Mouse (Mus musculus) limb, embryonic 12.5 days (tissue): ENCODE measurements around the gene Ubash3b. TPM values are rescaled to one million over a fixed set of nuclear protein-coding genes. Genes with fewer than 3 reads are reported as not detected.

Source experiments
- ATAC-seq: fragments of 200-750 bp; cut with Nextera tagmentation; 2 replicates; pipeline ENCODE4 v1.8.0; 2017; ENCODE audit warnings: low read depth, moderate TSS enrichment; ENCODE audit not compliant: insufficient number of reproducible peaks, insufficient read depth, low FRiP score, low TSS enrichment
- H3K27ac ChIP-seq: fragments of 300-500 bp; sonication (generic); 2 replicates; pipeline ENCODE4 v1.5.1; 2016; ENCODE audit warnings: mild to moderate bottlenecking, moderate library complexity
- H3K27me3 ChIP-seq: fragments of 300-500 bp; sonication (generic); 2 replicates; pipeline ENCODE4 v1.6.1; 2016; ENCODE audit warnings: mild to moderate bottlenecking, moderate library complexity
- H3K36me3 ChIP-seq: fragments of 300-500 bp; sonication (generic); 2 replicates; pipeline ENCODE4 v1.6.1; 2016; ENCODE audit warnings: mild to moderate bottlenecking, moderate library complexity
- H3K4me1 ChIP-seq: fragments of 300-500 bp; sonication (generic); replicated peaks from 2 replicates; pipeline ENCODE4 v1.6.1; 2016
- H3K4me2 ChIP-seq: fragments of 300-500 bp; sonication (generic); 2 replicates; pipeline ENCODE4 v1.6.1; 2016; ENCODE audit warnings: mild to moderate bottlenecking, moderate library complexity
- H3K4me3 ChIP-seq: fragments of 300-500 bp; sonication (generic); replicated peaks from 2 replicates; pipeline ENCODE4 v1.5.1; 2016; ENCODE audit warnings: mild to moderate bottlenecking
- H3K9ac ChIP-seq: fragments of 300-500 bp; sonication (generic); replicated peaks from 2 replicates; pipeline ENCODE4 v1.6.1; 2016; ENCODE audit warnings: mild to moderate bottlenecking, moderate library complexity
- H3K9me3 ChIP-seq: fragments of 300-500 bp; sonication (generic); 2 replicates; pipeline ENCODE4 v1.6.1; 2016; ENCODE audit warnings: mild to moderate bottlenecking, moderate library complexity
- WGBS: fragments of 180-500 bp; shearing (Covaris S2); methylation state at CpG from one replicate; pipeline ENCODE4 v1.1.7; 2016; 5-methylcytosine and 5-hydroxymethylcytosine counted together
- polyA plus RNA-seq: library from polyadenylated mRNA; unstranded; fragments of >200 nt; fragmentation: Nextera tagmentation; extraction: Ambion mirVana; gene quantifications from 2 replicates; pipeline ENCODE4 v1.2.1, GENCODE M21; 2016

Ubash3b gene
- polyA plus RNA-seq, 1 experiment from 2014 or later, result 6.5 TPM

DNA sequence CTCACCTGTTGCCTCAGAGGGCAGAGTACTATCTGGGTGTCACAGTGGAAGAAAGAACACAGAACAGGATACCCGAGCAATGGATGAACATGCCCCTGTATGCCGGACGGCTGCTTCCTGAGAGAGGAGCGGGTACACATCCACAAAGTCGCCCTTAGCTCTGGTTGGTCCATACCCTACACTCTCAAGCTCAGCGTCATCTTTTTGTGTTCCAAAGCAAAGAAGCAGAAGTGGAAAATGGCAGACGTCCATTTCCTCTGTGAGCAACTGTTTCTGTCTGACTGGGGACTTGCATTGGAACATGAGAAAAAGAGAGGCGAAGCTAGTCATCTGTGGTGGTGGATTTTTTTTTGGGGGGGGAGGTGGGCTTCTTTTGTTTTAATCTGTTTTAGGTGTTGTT, 30.9 kb downstream of the Ubash3b start:
- no peaks in the 10 kb centered on the region for H3K36me3 ChIP-seq
- H3K4me3 ChIP-seq, result no peak overlapping the region
- peak overlapping the region; percentile 53 for H3K27ac ChIP-seq
- 76% methylated on average over 8 of the region's 8 CpGs for WGBS
- no peak for ATAC-seq
- no peak overlapping the region for H3K9ac ChIP-seq
- peaks cover 48% of the 10 kb centered on the region for H3K4me1 ChIP-seq
- H3K9me3 ChIP-seq, result no peaks in the 10 kb centered on the region
- no peak overlapping the region for H3K4me2 ChIP-seq
- no peaks in the 10 kb centered on the region for H3K27me3 ChIP-seq

GRCm38 (mm10) chr9:41129802-41130480, 31.6 kb downstream of the Ubash3b start:
- Histone ChIP-seq H3K9me3 (no peaks in the 10 kb centered on the region), H3K4me3 (no peak overlapping the region), H3K4me2 (no peak overlapping the region), H3K27ac (peak overlapping the region; percentile 53), H3K4me1 (peaks cover 42% of the 10 kb centered on the region), H3K36me3 (no peaks in the 10 kb centered on the region), H3K9ac (no peak overlapping the region), H3K27me3 (no peaks in the 10 kb centered on the region)
- WGBS, result 65% methylated on average over 10 of the region's 10 CpGs
- ATAC-seq, result no peak

- no peaks in the 10 kb centered on the region for H3K9me3 ChIP-seq
- 94% methylated on average over 3 of the region's 3 CpGs for WGBS
- H3K27ac ChIP-seq, result no peak overlapping the region
- H3K4me3 ChIP-seq, result no peak overlapping the region
- no peak overlapping the region for H3K9ac ChIP-seq
- H3K4me1 ChIP-seq, result peaks cover 37% of the 10 kb centered on the region
- H3K36me3 ChIP-seq, result no peaks in the 10 kb centered on the region
- no peak for ATAC-seq
- no peak overlapping the region for H3K4me2 ChIP-seq
- no peaks in the 10 kb centered on the region for H3K27me3 ChIP-seq
Observed at GRCm38 (mm10) chr9:41129273-41129672, 32.2 kb downstream of the Ubash3b start.

DNA sequence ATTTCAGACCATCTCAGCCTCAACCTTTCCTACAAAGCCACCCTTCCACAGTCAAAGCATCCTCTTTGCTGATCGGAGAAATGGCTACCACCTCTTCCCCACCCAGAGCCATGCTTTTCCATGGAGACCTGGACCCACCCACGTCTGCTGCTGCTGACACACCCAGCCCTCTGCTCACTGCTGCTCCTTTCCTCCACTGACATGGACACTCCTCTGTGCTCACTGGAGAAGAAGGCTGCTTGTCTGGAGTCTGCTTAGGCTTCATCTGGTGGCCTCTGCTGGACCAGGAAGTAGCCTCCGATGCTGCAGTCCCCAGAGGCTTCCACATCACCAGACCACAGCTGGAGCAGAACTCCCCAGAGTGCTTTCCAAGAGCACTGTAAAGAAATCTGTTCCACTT, 34.8 kb downstream of the Ubash3b start:
- Histone ChIP-seq H3K36me3 (no peaks in the 10 kb centered on the region), H3K27me3 (no peaks in the 10 kb centered on the region), H3K27ac (no peak overlapping the region), H3K9ac (no peak overlapping the region), H3K9me3 (no peaks in the 10 kb centered on the region), H3K4me1 (peaks cover 23% of the 10 kb centered on the region), H3K4me2 (no peak overlapping the region), H3K4me3 (no peak overlapping the region)
- no peak for ATAC-seq
- WGBS, result 81% methylated on average over 3 of the region's 3 CpGs

DNA sequence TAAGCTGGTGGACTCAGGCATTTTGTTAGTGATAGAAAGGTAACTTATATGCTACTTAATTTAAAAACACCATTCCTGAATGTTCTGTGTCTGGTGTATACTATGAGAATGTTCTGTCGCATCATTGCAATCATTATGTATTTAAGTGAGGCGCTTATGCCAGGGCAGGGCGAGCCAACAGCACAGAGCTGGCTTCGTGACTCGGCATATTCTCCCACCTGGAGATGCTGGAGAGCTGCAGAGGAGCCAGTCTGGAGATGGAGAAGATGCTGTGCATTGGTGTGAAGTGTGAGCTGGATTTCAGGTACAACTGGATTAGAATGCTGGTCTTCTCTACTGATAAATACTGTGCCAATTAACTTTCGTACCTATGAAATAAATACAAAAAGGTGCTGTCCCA, 37.2 kb downstream of the Ubash3b start:
- Histone ChIP-seq H3K27me3 (no peaks in the 10 kb centered on the region), H3K27ac (no peak overlapping the region), H3K9ac (no peak overlapping the region), H3K36me3 (no peaks in the 10 kb centered on the region), H3K9me3 (no peaks in the 10 kb centered on the region), H3K4me3 (no peak overlapping the region), H3K4me1 (0 out of 2 replicates have a peak, but pooled peaks cover 3% of the 10 kb centered on the region), H3K4me2 (no peak overlapping the region)
- ATAC-seq, result no peak
- 95% methylated on average over 6 of the region's 6 CpGs for WGBS

- H3K27me3 ChIP-seq, result no peaks in the 10 kb centered on the region
- no peaks in the 10 kb centered on the region for H3K36me3 ChIP-seq
- no peak overlapping the region for H3K27ac ChIP-seq
- H3K4me3 ChIP-seq, result no peak overlapping the region
- no peak overlapping the region for H3K4me2 ChIP-seq
- no peaks in the 10 kb centered on the region for H3K9me3 ChIP-seq
- no peak for ATAC-seq
- H3K9ac ChIP-seq, result no peak overlapping the region
- WGBS, result 87% methylated on average over 11 of the region's 11 CpGs
- peaks cover 8% of the 10 kb centered on the region for H3K4me1 ChIP-seq
Observed at GRCm38 (mm10) chr9:41122390-41123110, 38.9 kb downstream of the Ubash3b start.

GRCm38 (mm10) chr9:41121701-41122354, 39.7 kb downstream of the Ubash3b start:
- Histone ChIP-seq H3K27ac (no peak overlapping the region), H3K4me3 (no peak overlapping the region), H3K4me1 (peaks cover 7% of the 10 kb centered on the region), H3K4me2 (no peak overlapping the region), H3K27me3 (no peaks in the 10 kb centered on the region), H3K9ac (no peak overlapping the region), H3K36me3 (no peaks in the 10 kb centered on the region), H3K9me3 (no peaks in the 10 kb centered on the region)
- no peak for ATAC-seq
- 76% methylated on average over 6 of the region's 6 CpGs for WGBS

DNA sequence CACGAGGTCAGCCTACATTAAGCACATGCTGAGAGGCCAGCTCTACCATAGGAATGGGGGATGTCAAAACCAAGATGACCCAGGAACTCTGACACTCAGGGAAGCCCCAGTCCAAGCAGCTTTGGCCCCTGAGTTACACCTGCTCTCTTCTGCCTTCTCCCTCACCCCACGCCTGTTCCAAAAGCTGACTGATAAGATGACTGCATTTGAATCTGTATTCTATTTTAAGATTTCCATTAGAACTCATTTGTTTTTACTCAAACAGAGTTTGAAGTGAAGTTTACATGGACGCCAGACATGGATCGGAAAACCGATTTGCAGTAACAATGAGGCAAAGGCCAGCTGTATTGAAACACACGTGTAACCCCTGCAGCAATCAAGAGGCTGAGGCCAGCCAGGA, 41.5 kb downstream of the Ubash3b start:
- ATAC-seq, result no peak
- no peak overlapping the region for H3K4me3 ChIP-seq
- peaks cover 5% of the 10 kb centered on the region for H3K4me1 ChIP-seq
- WGBS, result 85% methylated on average over 6 of the region's 6 CpGs
- no peaks in the 10 kb centered on the region for H3K36me3 ChIP-seq
- no peaks in the 10 kb centered on the region for H3K27me3 ChIP-seq
- no peak overlapping the region for H3K27ac ChIP-seq
- no peak overlapping the region for H3K4me2 ChIP-seq
- no peak overlapping the region for H3K9ac ChIP-seq
- no peaks in the 10 kb centered on the region for H3K9me3 ChIP-seq

- Histone ChIP-seq H3K36me3 (no peaks in the 10 kb centered on the region), H3K27me3 (no peaks in the 10 kb centered on the region), H3K4me1 (peaks cover 5% of the 10 kb centered on the region), H3K9ac (no peak overlapping the region), H3K4me2 (no peak overlapping the region), H3K4me3 (no peak overlapping the region), H3K27ac (no peak overlapping the region), H3K9me3 (no peaks in the 10 kb centered on the region)
- ATAC-seq, result no peak
- 59% methylated on average over 7 of the region's 7 CpGs for WGBS
Observed at GRCm38 (mm10) chr9:41118065-41118464, 43.4 kb downstream of the Ubash3b start.

DNA sequence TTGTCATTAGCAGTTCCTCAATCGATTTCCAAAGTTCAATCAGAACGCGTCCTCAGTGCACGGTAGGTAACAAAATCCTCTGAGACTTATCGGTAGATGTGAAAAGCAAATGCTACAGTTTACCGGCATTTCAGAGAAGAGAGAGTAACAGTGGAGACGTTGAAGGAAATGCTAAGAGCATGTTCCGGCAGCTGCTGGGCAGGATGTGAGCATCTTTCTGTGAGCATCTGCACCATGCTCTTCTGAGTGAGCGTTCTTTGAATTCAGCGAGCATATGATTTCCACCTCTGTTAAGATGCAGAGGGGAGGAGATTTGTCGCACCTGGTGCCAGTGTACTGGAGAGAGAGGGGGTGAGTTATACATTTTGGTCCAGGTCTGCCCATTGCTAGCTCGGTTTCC, 45.4 kb downstream of the Ubash3b start:
- Histone ChIP-seq H3K4me3 (no peak overlapping the region), H3K4me2 (no peak overlapping the region), H3K4me1 (peaks cover 5% of the 10 kb centered on the region), H3K9me3 (no peaks in the 10 kb centered on the region), H3K27ac (no peak overlapping the region), H3K27me3 (no peaks in the 10 kb centered on the region), H3K9ac (no peak overlapping the region), H3K36me3 (no peaks in the 10 kb centered on the region)
- ATAC-seq, result no peak
- WGBS, result 91% methylated on average over 12 of the region's 12 CpGs

DNA sequence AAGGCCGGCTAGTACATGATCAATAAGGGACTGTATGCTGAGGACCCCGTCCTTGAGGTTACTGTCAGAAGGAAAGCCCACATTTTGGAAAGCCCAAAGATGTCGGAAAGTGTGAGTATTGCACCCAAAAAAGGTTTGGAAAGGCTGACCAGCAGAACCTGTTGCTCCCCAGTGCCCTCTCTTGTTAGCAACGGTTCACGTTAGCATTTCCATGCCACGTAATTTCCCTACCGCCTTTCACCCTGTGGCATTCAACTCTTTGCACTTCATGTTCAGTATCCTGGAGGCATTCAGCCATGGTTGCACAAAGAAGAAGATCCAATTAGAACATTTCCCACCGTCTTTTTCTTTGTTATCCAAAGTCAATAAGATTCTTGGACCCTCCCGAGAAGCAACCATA, 47.1 kb downstream of the Ubash3b start:
- Histone ChIP-seq H3K27me3 (no peaks in the 10 kb centered on the region), H3K36me3 (no peaks in the 10 kb centered on the region), H3K4me3 (no peak overlapping the region), H3K27ac (no peak overlapping the region), H3K4me2 (no peak overlapping the region), H3K9me3 (no peaks in the 10 kb centered on the region), H3K9ac (no peak overlapping the region), H3K4me1 (peaks cover 5% of the 10 kb centered on the region)
- no peak for ATAC-seq
- 94% methylated on average over 9 of the region's 9 CpGs for WGBS
